In genomic region chr8:85014431-85014830, GRCm38 (mm10) we compare ENCODE assay signal across 10 mouse cellular contexts. TPM values are rescaled to one million over a fixed set of nuclear protein-coding genes. Genes with fewer than 3 reads are reported as not detected.
DNase-seq lines count a peak whose midpoint lies in the region; ATAC-seq and TF ChIP-seq lines count a peak whose summit lies in the region.
"Had no signal": no experiment of that assay in that cellular context is flagged by ENCODE, and none has a peak within 500 bp of the region (broad histone marks: within the 10 kb centered on the region; RNA-seq: fewer than 3 reads in every experiment).

Best2 (minus strand) TSS chr8:85014531.

- peak within 1 kb of the TSS; percentile 43 for H3K9ac ChIP-seq in kidney, embryonic 15.5 days
- H3K9ac ChIP-seq in embryonic facial prominence, embryonic 11.5 days (replicated peaks; ENCODE audit: low read length) = peak within 1 kb of the TSS; percentile 51; the same call in 1 of the 2 replicates
- H3K9ac ChIP-seq in hindbrain, postnatal 0 days (replicated peaks; ENCODE audit: low read length) = no peak within 1 kb of the TSS
- H3K9ac ChIP-seq in midbrain, embryonic 16.5 days (ENCODE audit: low read depth, low read length) = peak within 1 kb of the TSS; percentile 66

- peak within 1 kb of the TSS; percentile 67 for H3K4me2 ChIP-seq in kidney, embryonic 15.5 days
- H3K4me2 ChIP-seq in embryonic facial prominence, embryonic 11.5 days (ENCODE audit: low read depth, low read length) = peak within 1 kb of the TSS; percentile 47
- peak within 1 kb of the TSS; percentile 56 for H3K4me2 ChIP-seq in hindbrain, postnatal 0 days (ENCODE audit: low read depth, low read length)
- H3K4me2 ChIP-seq in midbrain, embryonic 16.5 days (ENCODE audit: low read length) = peak within 1 kb of the TSS; percentile 83

- peaks cover 12% of the 10 kb centered on the region for H3K4me1 ChIP-seq in kidney, embryonic 15.5 days
- no peaks in the 10 kb centered on the region; the same call in 1 of the 2 replicates for H3K4me1 ChIP-seq in embryonic facial prominence, embryonic 11.5 days (ENCODE audit: control insufficient read depth, insufficient read depth, low read length)
- H3K4me1 ChIP-seq in hindbrain, postnatal 0 days (ENCODE audit: insufficient read depth, low read length) = no peaks in the 10 kb centered on the region
- H3K4me1 ChIP-seq in midbrain, embryonic 16.5 days (ENCODE audit: control insufficient read depth, insufficient read depth, low read length) = no peaks in the 10 kb centered on the region

- H3K9me3 ChIP-seq in kidney, embryonic 15.5 days (replicated peaks) = no peaks in the 10 kb centered on the region
- H3K9me3 ChIP-seq in embryonic facial prominence, embryonic 11.5 days (replicated peaks; ENCODE audit: control insufficient read depth, low read length) = no peaks in the 10 kb centered on the region
- no peaks in the 10 kb centered on the region for H3K9me3 ChIP-seq in hindbrain, postnatal 0 days (ENCODE audit: low read length)
- H3K9me3 ChIP-seq in midbrain, embryonic 16.5 days (replicated peaks; ENCODE audit: control insufficient read depth, low read length, poor library complexity, severe bottlenecking) = no peaks in the 10 kb centered on the region

- H3K27me3 ChIP-seq in kidney, embryonic 15.5 days = peaks cover 44% of the 10 kb centered on the region
- peaks cover 19% of the 10 kb centered on the region for H3K27me3 ChIP-seq in embryonic facial prominence, embryonic 11.5 days (ENCODE audit: control insufficient read depth, insufficient read depth, low read length)
- peaks cover 16% of the 10 kb centered on the region; the same call in 1 of the 2 replicates for H3K27me3 ChIP-seq in hindbrain, postnatal 0 days (ENCODE audit: insufficient read depth, low read length)
- peaks cover 23% of the 10 kb centered on the region for H3K27me3 ChIP-seq in midbrain, embryonic 16.5 days (ENCODE audit: control insufficient read depth, insufficient read depth, low read depth, low read length)

- DNase-seq in kidney, adult 18-20 months = no peak
- DNase-seq in embryonic facial prominence, embryonic 11.5 days (ENCODE audit: low spot score) = no peak
- DNase-seq in hindbrain, postnatal 0 days (ENCODE audit: low spot score) = no peak
- DNase-seq in spleen, postnatal 36 days (ENCODE audit: low spot score in 2 of 2) = no peak
- DNase-seq in natural killer cell, adult 2 months (ENCODE audit: low spot score in 2 of 2) = no peak
- DNase-seq: cerebellum, adult 18-20 months; kidney, adult 8-10 months had no signal

- 56% methylated on average over 2 of the region's 2 CpGs for WGBS in kidney, embryonic 15.5 days
- 46% methylated on average over 2 of the region's 2 CpGs for WGBS in embryonic facial prominence, embryonic 11.5 days
- WGBS in hindbrain, postnatal 0 days = 60% methylated on average over 2 of the region's 2 CpGs
- 61% methylated on average over 2 of the region's 2 CpGs for WGBS in midbrain, embryonic 16.5 days

- no peak for ATAC-seq in kidney, embryonic 15.5 days (replicated peaks; ENCODE audit: low FRiP score)
- no peak for ATAC-seq in embryonic facial prominence, embryonic 11.5 days (replicated peaks; ENCODE audit: insufficient number of reproducible peaks, low FRiP score, low TSS enrichment, low read depth)
- ATAC-seq in hindbrain, postnatal 0 days = no peak
- ATAC-seq in midbrain, embryonic 16.5 days = no peak
- no peak for ATAC-seq in inflammation-experienced regulatory T-cells, adult 6 months

- H3K36me3 ChIP-seq in kidney, embryonic 15.5 days = peaks cover 23% of the 10 kb centered on the region
- H3K36me3 ChIP-seq in embryonic facial prominence, embryonic 11.5 days (replicated peaks; ENCODE audit: control insufficient read depth, insufficient read depth, low read depth, low read length) = no peaks in the 10 kb centered on the region; the same call in 1 of the 2 replicates
- H3K36me3 ChIP-seq in hindbrain, postnatal 0 days (ENCODE audit: insufficient read depth, low read length) = peaks cover 20% of the 10 kb centered on the region
- H3K36me3 ChIP-seq in midbrain, embryonic 16.5 days (ENCODE audit: control insufficient read depth, insufficient read depth, low read length) = peaks cover 9% of the 10 kb centered on the region

- H3K27ac ChIP-seq in kidney, embryonic 15.5 days = no peak within 1 kb of the TSS
- H3K27ac ChIP-seq in embryonic facial prominence, embryonic 11.5 days (replicated peaks; ENCODE audit: low read depth, low read length) = no peak within 1 kb of the TSS
- H3K27ac ChIP-seq in hindbrain, postnatal 0 days = no peak within 1 kb of the TSS
- H3K27ac ChIP-seq in midbrain, embryonic 16.5 days (ENCODE audit: low read length) = no peak within 1 kb of the TSS

- no peak for TF ChIP-seq CTCF in hindbrain, postnatal 0 days (IDR thresholded peaks at IDR 0.05; ENCODE audit: low read depth)

- H3K4me3 ChIP-seq in kidney, embryonic 15.5 days (replicated peaks) = peak within 1 kb of the TSS; percentile 37
- H3K4me3 ChIP-seq in embryonic facial prominence, embryonic 11.5 days (ENCODE audit: low read depth, low read length) = 0 out of 2 replicates have a peak within 1 kb of the TSS, but pooled peaks have one; percentile 14
- peak within 1 kb of the TSS; percentile 28 for H3K4me3 ChIP-seq in hindbrain, postnatal 0 days (ENCODE audit: low read length)
- H3K4me3 ChIP-seq in midbrain, embryonic 16.5 days (ENCODE audit: low read depth, low read length) = peak within 1 kb of the TSS; percentile 40

RNA-seq across cellular contexts. Expression of gene Best2, which starts in this region (rescaled TPM):
- 0.10 TPM in 1 of 2 replicates, not detected in the other for polyA plus RNA-seq in kidney, embryonic 15.5 days (2015; fragmentation: Nextera tagmentation; extraction: Ambion mirVana)
- polyA plus RNA-seq in embryonic facial prominence, embryonic 11.5 days (2014; fragmentation: Nextera tagmentation; extraction: Ambion mirVana) = not detected in 2 replicates
- total RNA-seq in hindbrain, postnatal 0 days (2014; rRNA removed) = not detected in 2 replicates
- polyA plus RNA-seq in hindbrain, postnatal 0 days (2015; fragmentation: Nextera tagmentation; extraction: Ambion mirVana) = 0.09 and 0.26 TPM in 2 replicates
- polyA plus RNA-seq in midbrain, embryonic 16.5 days (2015; fragmentation: Nextera tagmentation; extraction: Ambion mirVana) = not detected in 2 replicates
- polyA plus RNA-seq in inflammation-experienced regulatory T-cells, adult 6 months (2017; shearing (Covaris generic)) = not detected
